In the genomic region with DNA sequence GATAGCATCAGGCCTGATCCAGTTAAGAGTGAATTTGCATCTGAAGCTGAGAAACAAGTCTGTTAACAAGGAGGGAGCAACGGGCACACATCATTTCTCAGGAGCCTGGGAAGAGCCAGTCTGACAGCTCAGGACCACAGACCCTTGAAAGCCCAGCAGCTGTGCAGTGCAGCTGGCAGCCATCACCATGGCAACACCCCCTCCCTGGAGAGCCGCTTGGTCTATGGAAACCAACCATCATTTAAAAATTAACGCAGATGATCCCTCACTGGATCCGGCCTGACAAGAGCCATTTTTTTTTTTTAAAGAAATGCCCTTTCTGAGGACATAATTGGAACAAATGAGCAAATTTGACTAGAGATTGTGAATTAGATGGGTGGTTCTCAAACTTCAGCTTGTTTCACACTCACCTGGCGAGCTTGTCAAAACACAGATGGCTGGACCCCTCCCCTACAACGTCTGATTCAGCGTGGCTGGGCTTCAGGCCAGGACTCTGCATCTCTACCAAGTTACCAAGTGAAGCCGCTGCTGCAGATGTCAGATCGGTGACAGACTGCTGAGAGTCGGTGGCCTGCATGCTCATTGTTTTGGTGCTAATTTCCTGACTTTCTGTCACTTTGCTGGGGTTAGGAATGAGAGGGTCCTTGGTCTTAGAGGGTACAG, we compare ENCODE assay signal across 15 mouse cellular contexts. TPM values are rescaled to one million over a fixed set of nuclear protein-coding genes. Genes with fewer than 3 reads are reported as not detected.
DNase-seq lines count a peak whose midpoint lies in the region; ATAC-seq and TF ChIP-seq lines count a peak whose summit lies in the region.
"Had no signal": no experiment of that assay in that cellular context is flagged by ENCODE, and none has a peak within 500 bp of the region (broad histone marks: within the 10 kb centered on the region; RNA-seq: fewer than 3 reads in every experiment).

No protein-coding gene starts in this region.

- no peaks in the 10 kb centered on the region for H3K36me3 ChIP-seq in forebrain, embryonic 11.5 days (ENCODE audit: control insufficient read depth, insufficient read depth, low read length)
- H3K36me3 ChIP-seq in hindbrain, postnatal 0 days (ENCODE audit: insufficient read depth, low read length): no peaks in the 10 kb centered on the region
- no peaks in the 10 kb centered on the region for H3K36me3 ChIP-seq in neural tube, embryonic 14.5 days (ENCODE audit: control insufficient read depth, insufficient read depth, low read length)
- H3K36me3 ChIP-seq: heart, embryonic 12.5 days; intestine, embryonic 15.5 days had no signal

- H3K4me2 ChIP-seq in forebrain, embryonic 11.5 days (ENCODE audit: low read depth, low read length, severe bottlenecking): no peak overlapping the region
- H3K4me2 ChIP-seq in hindbrain, postnatal 0 days (ENCODE audit: low read depth, low read length): no peak overlapping the region
- H3K4me2 ChIP-seq in neural tube, embryonic 14.5 days (ENCODE audit: low read depth, low read length): no peak overlapping the region
- H3K4me2 ChIP-seq: heart, embryonic 12.5 days; intestine, embryonic 15.5 days had no signal

- peak; percentile 10 to 35 for DNase-seq in left cerebral cortex, postnatal 10 days (ENCODE audit: extremely low spot score in 1 of 2, low spot score in 2 of 2)
- DNase-seq in left cerebral cortex, postnatal 36 days (ENCODE audit: low spot score in 2 of 2): no peak
- DNase-seq in forebrain, embryonic 11.5 days (ENCODE audit: low spot score): peak; percentile 63
- DNase-seq in hindbrain, postnatal 0 days (ENCODE audit: low spot score): peak; percentile 77
- DNase-seq in liver: no peak
- DNase-seq in lung, postnatal 25 days (ENCODE audit: low spot score): no peak
- DNase-seq: adrenal gland, postnatal 25 days; B cell, adult 2 months; cerebellum, adult 9-11 months; lung, postnatal 10 days had no signal

- intact Hi-C loops in left cerebral cortex, postnatal 10 days (cut with DNase I): no loop called here
- intact Hi-C loops in left cerebral cortex, postnatal 36 days (cut with DNase I): no loop called here

- no peaks in the 10 kb centered on the region for H3K9me3 ChIP-seq in forebrain, embryonic 11.5 days (ENCODE audit: control insufficient read depth, low read length)
- no peaks in the 10 kb centered on the region for H3K9me3 ChIP-seq in hindbrain, postnatal 0 days (ENCODE audit: low read length)
- no peaks in the 10 kb centered on the region for H3K9me3 ChIP-seq in neural tube, embryonic 14.5 days (ENCODE audit: control insufficient read depth, low read length)
- H3K9me3 ChIP-seq: intestine, embryonic 15.5 days had no signal

- H3K4me3 ChIP-seq in forebrain, embryonic 11.5 days (ENCODE audit: low read depth, low read length): no peak overlapping the region
- no peak overlapping the region for H3K4me3 ChIP-seq in hindbrain, postnatal 0 days (ENCODE audit: low read length)
- no peak overlapping the region for H3K4me3 ChIP-seq in neural tube, embryonic 14.5 days (ENCODE audit: low read depth, low read length)
- H3K4me3 ChIP-seq: heart, embryonic 12.5 days; intestine, embryonic 15.5 days had no signal

- no peak overlapping the region for H3K27ac ChIP-seq in forebrain, embryonic 11.5 days (ENCODE audit: low read depth, low read length)
- peak overlapping the region; percentile 1; the same call in 1 of the 2 replicates for H3K27ac ChIP-seq in hindbrain, postnatal 0 days
- peak overlapping the region; percentile 72 for H3K27ac ChIP-seq in neural tube, embryonic 14.5 days (ENCODE audit: low read depth, low read length)
- H3K27ac ChIP-seq: intestine, embryonic 15.5 days had no signal

- H3K27me3 ChIP-seq in forebrain, embryonic 11.5 days (ENCODE audit: control insufficient read depth, insufficient read depth, low read length): no peaks in the 10 kb centered on the region
- H3K27me3 ChIP-seq in hindbrain, postnatal 0 days (ENCODE audit: insufficient read depth, low read length): no peaks in the 10 kb centered on the region
- no peaks in the 10 kb centered on the region for H3K27me3 ChIP-seq in neural tube, embryonic 14.5 days (ENCODE audit: control insufficient read depth, insufficient read depth, low read length)
- H3K27me3 ChIP-seq: heart, embryonic 12.5 days; intestine, embryonic 15.5 days; Patski had no signal

- WGBS in forebrain, embryonic 11.5 days: 56% methylated on average over 10 of the region's 10 CpGs
- WGBS in hindbrain, postnatal 0 days: 21% methylated on average over 10 of the region's 10 CpGs
- WGBS in neural tube, embryonic 14.5 days: 18% methylated on average over 10 of the region's 10 CpGs

- no peak for TF ChIP-seq CTCF in hindbrain, postnatal 0 days (IDR thresholded peaks at IDR 0.05; ENCODE audit: low read depth)

- ATAC-seq in forebrain, embryonic 11.5 days (replicated peaks; ENCODE audit: low FRiP score): peak; percentile 85
- ATAC-seq in hindbrain, postnatal 0 days: peak; percentile 82
- peak; percentile 96 for ATAC-seq in neural tube, embryonic 14.5 days (ENCODE audit: low read depth)
- no peak for ATAC-seq in erythroid progenitor cell, adult 5-6 weeks (replicated peaks; ENCODE audit: low FRiP score, poor library complexity, severe bottlenecking)
- ATAC-seq: intestine, embryonic 15.5 days; Patski had no signal

- no peak overlapping the region for H3K9ac ChIP-seq in forebrain, embryonic 11.5 days (ENCODE audit: low read length)
- no peak overlapping the region for H3K9ac ChIP-seq in hindbrain, postnatal 0 days (replicated peaks; ENCODE audit: low read length)
- no peak overlapping the region for H3K9ac ChIP-seq in neural tube, embryonic 14.5 days (replicated peaks; ENCODE audit: low read depth, low read length)
- H3K9ac ChIP-seq: heart, embryonic 12.5 days; intestine, embryonic 15.5 days had no signal

- H3K4me1 ChIP-seq in forebrain, embryonic 11.5 days (replicated peaks; ENCODE audit: control insufficient read depth, insufficient read depth, low read length): peaks cover 2% of the 10 kb centered on the region; the same call in 1 of the 2 replicates
- no peaks in the 10 kb centered on the region for H3K4me1 ChIP-seq in hindbrain, postnatal 0 days (ENCODE audit: insufficient read depth, low read length)
- H3K4me1 ChIP-seq in neural tube, embryonic 14.5 days (ENCODE audit: control insufficient read depth, insufficient read depth, low read length): no peaks in the 10 kb centered on the region
- H3K4me1 ChIP-seq: heart, embryonic 12.5 days; intestine, embryonic 15.5 days had no signal

RNA-seq across cellular contexts. Expression of a gene that starts 52.1 kb away (rescaled TPM):
- total RNA-seq in left cerebral cortex, postnatal 10 days (2021): 10 to 100 TPM in 1 of 2 experiments, 1 to 10 TPM in 1; 8.9 to 11.7 TPM
- total RNA-seq in left cerebral cortex, postnatal 36 days (2021): 10 to 100 TPM in 1 of 2 experiments, 1 to 10 TPM in 1; 8.3 to 11.6 TPM
- 10.9 and 20.5 TPM in 2 replicates for polyA plus RNA-seq in forebrain, embryonic 11.5 days (2014; fragmentation: Nextera tagmentation; extraction: Ambion mirVana)
- total RNA-seq in hindbrain, postnatal 0 days (2014; rRNA removed): 5.2 and 6.4 TPM in 2 replicates
- polyA plus RNA-seq in hindbrain, postnatal 0 days (2015; fragmentation: Nextera tagmentation; extraction: Ambion mirVana): 7.1 and 7.9 TPM in 2 replicates
- 12.6 and 13.4 TPM in 2 replicates for polyA plus RNA-seq in neural tube, embryonic 14.5 days (2014; fragmentation: Nextera tagmentation; extraction: Ambion mirVana)
- 6.5 TPM in 1 of 2 replicates, not detected in the other for total RNA-seq in erythroid progenitor cell, adult 5-6 weeks (2015; ENCODE audit: low replicate concordance)
- total RNA-seq in erythroid progenitor cell, adult 5-6 weeks (2017; ENCODE audit: low replicate concordance): 3.6 and 7.5 TPM in 2 replicates

RNA-seq across cellular contexts. Expression of a gene that starts 52.2 kb away (rescaled TPM):
- 1 to 10 TPM; 1.6 to 1.7 TPM for total RNA-seq in left cerebral cortex, postnatal 10 days (2021)
- total RNA-seq in left cerebral cortex, postnatal 36 days (2021): 1 to 10 TPM in 1 of 2 experiments, under 1 TPM in 1; 0.95 to 1.4 TPM
- 0.28 and 0.63 TPM in 2 replicates for polyA plus RNA-seq in forebrain, embryonic 11.5 days (2014; fragmentation: Nextera tagmentation; extraction: Ambion mirVana)
- 1.3 and 2.4 TPM in 2 replicates for total RNA-seq in hindbrain, postnatal 0 days (2014; rRNA removed)
- polyA plus RNA-seq in hindbrain, postnatal 0 days (2015; fragmentation: Nextera tagmentation; extraction: Ambion mirVana): 2.1 and 2.7 TPM in 2 replicates
- 3.1 and 4.0 TPM in 2 replicates for polyA plus RNA-seq in neural tube, embryonic 14.5 days (2014; fragmentation: Nextera tagmentation; extraction: Ambion mirVana)
- total RNA-seq in erythroid progenitor cell, adult 5-6 weeks (2015; ENCODE audit: low replicate concordance): not detected in 2 replicates
- total RNA-seq in erythroid progenitor cell, adult 5-6 weeks (2017; ENCODE audit: low replicate concordance): not detected in 2 replicates
- total RNA-seq: adrenal gland, postnatal 25 days had no signal

Comparison
In these comparisons a context has a peak if more than half of its experiments do, and no peak if none do; other contexts are left out.
1. DNase-seq: peak in left cerebral cortex, postnatal 10 days (2 of 2), forebrain, embryonic 11.5 days (single experiment) and hindbrain, postnatal 0 days (single experiment); none in left cerebral cortex, postnatal 36 days (0 of 2), liver (single experiment) and lung, postnatal 25 days (single experiment).